Mouse (Mus musculus) cerebellum, adult 2 months (tissue): ENCODE results near the gene Fut8.

ENCODE experiments used
- CTCF ChIP-seq: fragments of 200-500 bp; IDR thresholded peaks from 2 replicates; pipeline ENCODE4 v1.5.1; 2011; ENCODE audit warnings: low read depth, mild to moderate bottlenecking, control low read depth, low read length, moderate library complexity, borderline replicate concordance; ENCODE audit not compliant: insufficient read depth
- POLR2A ChIP-seq: fragments of 200-500 bp; IDR thresholded peaks from 2 replicates; pipeline ENCODE4 v1.6.1; 2011; ENCODE audit warnings: low read length, control low read depth, borderline replicate concordance; ENCODE audit not compliant: insufficient read depth

GRCm38 (mm10) chr12:77191478-77192271 is 46.2 kb upstream of the Fut8 start:
- no peak for TF ChIP-seq POLR2A
- no peak for TF ChIP-seq CTCF
